Mouse (Mus musculus) G1E (cell line): ENCODE data around the gene Sept10.

ENCODE experiments used
- CTCF ChIP-seq: IDR thresholded peaks from 2 replicates; pipeline ENCODE4 v1.5.1; 2012; ENCODE audit warnings: low read depth, low read length, inconsistent platforms, mixed read lengths
- GATA1 ChIP-seq: IDR thresholded peaks from 2 replicates; pipeline ENCODE4 v1.6.1; 2012; ENCODE audit warnings: borderline replicate concordance, low read length, inconsistent platforms, mixed read lengths
- POLR2AphosphoS5 ChIP-seq: IDR thresholded peaks from 2 replicates; pipeline ENCODE4 v1.6.1; 2012; ENCODE audit warnings: low read depth, low read length, inconsistent platforms; ENCODE audit not compliant: insufficient replicate concordance
- TAL1 ChIP-seq: conservative IDR thresholded peaks from 2 replicates; pipeline ENCODE4 v1.6.1; 2012; ENCODE audit warnings: low read depth, low read length, inconsistent platforms, mixed read lengths

DNA sequence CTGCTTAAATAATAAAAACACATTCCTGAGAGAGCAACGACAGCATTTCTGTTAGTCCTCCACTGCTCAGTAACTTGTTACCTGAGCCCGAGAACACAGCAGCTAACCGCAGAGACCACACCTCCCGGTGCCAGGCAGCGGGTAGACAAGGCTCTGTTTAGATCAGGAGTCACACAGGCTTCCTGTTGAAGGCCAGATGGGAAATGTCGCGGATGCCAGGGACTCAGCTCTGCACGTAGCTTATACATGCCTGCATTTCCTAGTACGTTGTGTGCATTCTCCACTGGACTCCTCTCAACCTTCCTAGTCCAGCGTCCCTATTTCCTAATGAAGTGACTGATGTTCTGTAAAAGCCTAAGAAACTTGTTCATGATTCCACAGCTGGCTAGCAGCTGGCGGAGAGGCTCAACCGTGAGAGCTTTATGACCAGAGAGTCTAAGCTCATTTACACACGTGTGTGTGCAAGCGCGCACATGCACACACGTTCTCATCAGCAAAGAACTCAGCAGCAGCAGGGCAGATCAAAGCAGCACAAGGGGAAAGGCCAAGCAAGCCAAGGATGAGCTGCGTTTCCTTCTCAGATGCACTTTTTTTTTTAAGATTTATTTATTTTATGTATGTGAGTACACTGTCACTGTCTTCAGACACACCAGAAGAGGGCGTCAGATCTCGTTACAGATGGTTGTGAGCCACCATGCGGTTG is 89.6 kb downstream of the Sept10 start:
- no peak for TF ChIP-seq CTCF
- no peak for TF ChIP-seq POLR2AphosphoS5
- TF ChIP-seq TAL1: no peak
- TF ChIP-seq GATA1: no peak
